Mouse (Mus musculus) liver, embryonic 14.5 days (tissue): ENCODE measurements around the gene Hpf1. TPM values are rescaled to one million over a fixed set of nuclear protein-coding genes. Genes with fewer than 3 reads are reported as not detected.

ENCODE experiments used
- ATAC-seq: fragments of 200-750 bp; cut with Nextera tagmentation; 2 replicates; pipeline ENCODE4 v1.8.0; 2017; ENCODE audit warnings: moderate number of reproducible peaks, mild to moderate bottlenecking, moderate library complexity; ENCODE audit not compliant: insufficient read depth
- DNase-seq, 3 experiments: peaks; one replicate each; pipeline ENCODE4 v3.0.0-alpha.2; 2012 to 2013; ENCODE audit warnings: low read depth in 3 of 3, low spot score in 3 of 3
- H3K27ac ChIP-seq: fragments of 300-500 bp; sonication (generic); 2 replicates; pipeline ENCODE4 v1.5.1; 2014; ENCODE audit warnings: moderate library complexity, mild to moderate bottlenecking, control low read depth, inconsistent platforms
- H3K27me3 ChIP-seq: fragments of 300-500 bp; sonication (generic); 2 replicates; pipeline ENCODE4 v1.6.1; 2014; ENCODE audit warnings: mild to moderate bottlenecking, low read length, moderate library complexity; ENCODE audit not compliant: control insufficient read depth, insufficient read depth
- H3K36me3 ChIP-seq: fragments of 300-500 bp; sonication (generic); replicated peaks from 2 replicates; pipeline ENCODE4 v1.6.1; 2014; ENCODE audit warnings: low read depth; ENCODE audit not compliant: control insufficient read depth, insufficient read depth
- H3K4me1 ChIP-seq, 2 experiments: fragments of 200-500 bp in 1 of 2; fragments of 300-500 bp in 1 of 2; sonication (generic) in 1 of 2; replicated peaks; 2 replicates each; pipeline ENCODE4 v1.6.1; 2012 to 2014; ENCODE audit warnings: antibody characterized with exemption in 1 of 2, inconsistent platforms in 1 of 2, low read length in 1 of 2; ENCODE audit not compliant: control insufficient read depth in 2 of 2, insufficient read depth in 2 of 2
- H3K4me2 ChIP-seq: fragments of 300-500 bp; sonication (generic); 2 replicates; pipeline ENCODE4 v1.6.1; 2014; ENCODE audit warnings: low read depth, mild to moderate bottlenecking, control low read depth, moderate library complexity
- H3K4me3 ChIP-seq, 2 experiments: fragments of 200-500 bp in 1 of 2; fragments of 300-500 bp in 1 of 2; sonication (generic) in 1 of 2; 2 replicates each; pipeline ENCODE4 v1.5.1; 2012 to 2014; ENCODE audit warnings: low read depth in 2 of 2, low read length in 2 of 2, mild to moderate bottlenecking in 2 of 2, control low read depth in 1 of 2, inconsistent platforms in 1 of 2, moderate library complexity in 1 of 2; ENCODE audit not compliant: insufficient read depth in 1 of 2
- H3K9ac ChIP-seq: fragments of 300-500 bp; sonication (generic); replicated peaks from 2 replicates; pipeline ENCODE4 v1.6.1; 2014; ENCODE audit warnings: mild to moderate bottlenecking, control low read depth, moderate library complexity
- H3K9me3 ChIP-seq: fragments of 300-500 bp; sonication (generic); 2 replicates; pipeline ENCODE4 v1.6.1; 2016; ENCODE audit warnings: low read length, mixed read lengths; ENCODE audit not compliant: control insufficient read depth
- CTCF ChIP-seq: IDR thresholded peaks from 2 replicates; pipeline ENCODE4 v1.5.1; 2016; ENCODE audit warnings: antibody characterized with exemption, low read depth, control low read depth
- EP300 ChIP-seq: IDR thresholded peaks from 2 replicates; pipeline ENCODE4 v1.6.1; 2016; ENCODE audit warnings: antibody characterized with exemption, low read depth
- WGBS: fragments of 180-500 bp; shearing (Covaris S2); extraction: QIAGEN DNeasy Blood & Tissue Kit; methylation state at CpG from one replicate; pipeline ENCODE4 v1.1.7; 2014; ENCODE audit not compliant: insufficient replicate concordance; 5-methylcytosine and 5-hydroxymethylcytosine counted together
- polyA plus RNA-seq, 2 experiments: library from polyadenylated mRNA; depleted of rRNA in 1 of 2; stranded (reverse) in 1 of 2; unstranded in 1 of 2; fragments of >200 nt; fragmentation: Nextera tagmentation in 1 of 2; extraction: Ambion mirVana in 1 of 2; gene quantifications; 2 replicates each; pipeline versions ENCODE4 v1.2.1 to v1.2.3; 2012 to 2014

The Hpf1 gene
- polyA plus RNA-seq, 2 experiments, result 37.5 to 83.1 TPM

DNA sequence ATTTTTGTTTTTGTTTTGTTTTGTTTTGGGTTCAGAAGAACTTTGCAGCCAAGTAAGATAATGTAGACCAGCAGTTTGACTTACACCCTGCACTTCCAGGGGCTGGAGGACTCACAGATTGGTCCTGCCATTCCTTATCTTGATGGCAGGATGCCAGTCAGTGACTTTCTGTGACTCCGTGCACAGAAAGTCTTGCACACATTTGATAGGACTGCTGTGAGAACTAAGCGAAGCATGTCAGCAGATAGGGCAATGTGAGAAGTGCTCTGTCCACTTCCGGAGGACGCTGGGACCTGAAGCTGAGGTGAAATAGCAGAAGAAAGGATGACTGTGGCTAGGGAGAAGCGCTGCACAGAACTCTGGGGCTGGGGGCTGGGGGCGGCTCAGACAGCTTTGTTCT lies 5.7 kb downstream of the Hpf1 start:
- no peak for TF ChIP-seq CTCF
- no peak for TF ChIP-seq EP300
- peak; percentile 69 for ATAC-seq
- H3K4me3 ChIP-seq, result no peak overlapping the region
- H3K4me2 ChIP-seq, result no peak overlapping the region
- no peak overlapping the region; the same call in 1 of the 2 replicates for H3K9ac ChIP-seq
- DNase-seq, result peak; percentile 31 to 41 (median 34)
- H3K36me3 ChIP-seq, result peaks cover 29% of the 10 kb centered on the region
- no peak overlapping the region for H3K27ac ChIP-seq
- no peaks in the 10 kb centered on the region for H3K9me3 ChIP-seq
- peaks cover 16 to 26% of the 10 kb centered on the region in 2 experiments for H3K4me1 ChIP-seq
- no peaks in the 10 kb centered on the region for H3K27me3 ChIP-seq
- 41% methylated on average over 6 of the region's 6 CpGs for WGBS

DNA sequence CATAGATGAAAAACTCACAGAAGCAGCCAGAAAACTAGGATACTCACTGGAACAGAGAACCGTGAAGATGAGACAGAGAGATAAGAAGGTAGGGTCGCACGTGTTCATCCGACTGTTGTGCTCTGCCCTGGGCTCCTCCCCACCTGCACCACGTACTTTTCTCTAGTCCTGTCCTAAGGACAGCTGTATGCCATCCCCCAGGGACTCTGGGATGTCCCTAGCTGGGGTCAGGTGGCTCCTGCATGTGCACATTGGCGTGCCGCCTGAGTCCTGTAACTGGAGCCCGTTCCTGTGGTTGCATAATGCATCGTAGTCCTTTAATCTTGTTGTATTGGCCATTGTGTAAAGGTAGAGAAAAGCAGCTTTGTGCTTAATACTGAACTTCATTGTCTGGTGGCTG lies 9.9 kb downstream of the Hpf1 start:
- no peak overlapping the region for H3K4me3 ChIP-seq
- H3K9me3 ChIP-seq, result no peaks in the 10 kb centered on the region
- H3K4me1 ChIP-seq, result peaks cover 5 to 7% of the 10 kb centered on the region in 2 experiments; a peak in 3 of 4 replicates
- 72% methylated on average over 9 of the region's 9 CpGs for WGBS
- DNase-seq, result no peak
- H3K27me3 ChIP-seq, result no peaks in the 10 kb centered on the region
- ATAC-seq, result no peak
- H3K27ac ChIP-seq, result no peak overlapping the region
- TF ChIP-seq EP300 (no peak), CTCF (no peak)
- H3K4me2 ChIP-seq, result no peak overlapping the region
- no peak overlapping the region for H3K9ac ChIP-seq
- peaks cover 30% of the 10 kb centered on the region for H3K36me3 ChIP-seq

DNA sequence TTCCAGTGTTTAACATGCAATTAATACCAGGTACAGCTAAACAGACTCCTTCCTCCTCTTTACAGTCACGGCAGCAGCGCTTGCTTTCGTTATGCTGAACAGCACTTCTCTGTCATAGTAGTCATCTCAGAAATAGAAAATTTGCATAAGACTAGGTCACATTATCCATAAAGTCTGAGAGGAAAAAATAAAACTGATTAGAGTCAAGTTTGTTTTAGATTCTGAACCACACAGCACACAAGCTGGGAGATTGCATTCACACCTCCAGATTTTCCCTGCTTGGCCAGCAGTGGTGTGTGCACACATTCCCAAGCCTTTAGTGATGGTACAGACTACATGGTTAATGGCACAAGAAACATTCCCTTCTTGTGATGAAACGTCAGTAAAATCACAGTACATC lies 21.9 kb downstream of the Hpf1 start:
- Histone ChIP-seq H3K27me3 (no peaks in the 10 kb centered on the region), H3K9ac (no peak overlapping the region), H3K36me3 (peaks cover 49% of the 10 kb centered on the region), H3K4me3 (no peak overlapping the region), H3K9me3 (no peaks in the 10 kb centered on the region), H3K4me2 (no peak overlapping the region), H3K4me1 (no peaks in the 10 kb centered on the region), H3K27ac (no peak overlapping the region)
- WGBS, result 88% methylated on average over 4 of the region's 4 CpGs
- no peak for ATAC-seq
- TF ChIP-seq CTCF, result no peak
- TF ChIP-seq EP300, result no peak
- DNase-seq, result no peak

DNA sequence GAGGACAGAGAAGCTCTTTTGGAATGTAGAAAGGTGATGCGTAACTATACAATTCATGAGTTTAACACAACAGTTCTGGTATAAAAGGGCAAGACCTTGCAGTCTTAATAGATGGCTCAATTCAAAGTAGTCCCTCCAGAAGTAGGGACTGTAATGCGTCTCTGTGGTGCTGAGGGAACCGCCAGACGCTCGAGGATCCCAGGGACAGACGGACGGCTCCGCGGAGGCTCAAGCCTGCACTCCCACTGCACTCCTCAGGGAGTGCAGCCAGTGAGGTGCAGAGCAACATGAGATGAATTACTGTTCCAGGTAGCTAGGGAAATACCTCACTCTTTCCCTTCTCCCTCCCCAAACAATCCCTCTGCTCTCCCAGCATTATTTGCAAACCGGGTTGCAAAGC lies 22.3 kb downstream of the Hpf1 start:
- Histone ChIP-seq H3K9me3 (no peaks in the 10 kb centered on the region), H3K4me1 (no peaks in the 10 kb centered on the region), H3K9ac (no peak overlapping the region), H3K36me3 (peaks cover 47% of the 10 kb centered on the region), H3K4me3 (no peak overlapping the region), H3K27ac (no peak overlapping the region), H3K27me3 (no peaks in the 10 kb centered on the region), H3K4me2 (no peak overlapping the region)
- 80% methylated on average over 10 of the region's 10 CpGs for WGBS
- no peak for DNase-seq
- no peak for ATAC-seq
- no peak for TF ChIP-seq EP300
- TF ChIP-seq CTCF, result no peak

DNA sequence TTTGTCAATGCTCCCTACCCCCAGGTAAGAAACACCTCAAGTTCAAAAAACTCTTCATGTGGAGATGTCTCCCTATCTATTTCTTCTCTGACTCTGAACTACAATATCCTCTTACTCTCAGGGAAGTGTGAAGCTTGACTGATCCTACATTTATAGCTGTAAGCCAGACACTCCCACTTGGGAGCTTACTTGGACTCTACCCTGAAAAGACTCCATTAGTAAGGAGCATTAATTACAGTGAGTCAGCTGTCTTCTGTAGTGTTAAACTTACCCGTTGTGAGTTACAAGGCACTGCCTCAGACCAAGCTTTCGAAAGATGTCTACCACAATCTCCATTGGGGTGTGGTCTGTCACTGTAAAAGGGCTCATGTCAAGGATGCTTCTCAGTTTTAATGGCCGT lies 28.9 kb downstream of the Hpf1 start:
- Histone ChIP-seq H3K4me1 (no peaks in the 10 kb centered on the region), H3K9ac (no peak overlapping the region), H3K4me2 (no peak overlapping the region), H3K4me3 (no peak overlapping the region), H3K36me3 (peaks cover 52% of the 10 kb centered on the region), H3K9me3 (no peaks in the 10 kb centered on the region), H3K27ac (no peak overlapping the region), H3K27me3 (no peaks in the 10 kb centered on the region)
- 86% methylated on average over 3 of the region's 3 CpGs for WGBS
- DNase-seq, result no peak
- no peak for ATAC-seq
- TF ChIP-seq CTCF (no peak), EP300 (no peak)
